Mouse (Mus musculus): ENCODE data around the gene Cmya5.

- TF ChIP-seq CTCF (IDR thresholded peaks at IDR 0.05) (no peak), EP300 (IDR thresholded peaks at IDR 0.05) (no peak)
Measured at GRCm38 (mm10) chr13:93128111-93128860, 16.2 kb downstream of the Cmya5 start.
